Mouse (Mus musculus) heart, adult 8-10 months (tissue): ENCODE measurements around the gene Camkk2. TPM values are rescaled to one million over a fixed set of nuclear protein-coding genes. Genes with fewer than 3 reads are reported as not detected.
A peak's percentile ranks its signal among the peaks of the same experiment; 100 is the strongest.

ENCODE experiments used
- DNase-seq: peaks from one replicate; pipeline ENCODE4 v3.0.0; 2022; ENCODE audit warnings: low spot score
- total RNA-seq, 4 experiments: library from RNA; stranded (reverse); gene quantifications; 2 replicates each; pipeline ENCODE4 v1.2.4; 2022

Gene Camkk2
- total RNA-seq, 4 experiments from 2014 or later = 8.9 to 12.5 (median 11.3) TPM

GRCm38 (mm10) chr5:122782066-122782465, 2.9 kb upstream of the Camkk2 start:
- DNase-seq = no peak

GRCm38 (mm10) chr5:122780791-122781432, 1.7 kb upstream of the Camkk2 start:
- no peak for DNase-seq

- no peak for DNase-seq
Observed at GRCm38 (mm10) chr5:122778231-122779226, 680 bp downstream of the Camkk2 start.

GRCm38 (mm10) chr5:122777322-122777721, 1.9 kb downstream of the Camkk2 start:
- no peak for DNase-seq

GRCm38 (mm10) chr5:122775646-122776286, 3.4 kb downstream of the Camkk2 start:
- DNase-seq = no peak

- DNase-seq = no peak
Observed at GRCm38 (mm10) chr5:122774743-122775611, 4.2 kb downstream of the Camkk2 start.

GRCm38 (mm10) chr5:122773756-122774155, 5.5 kb downstream of the Camkk2 start:
- DNase-seq = no peak

GRCm38 (mm10) chr5:122771428-122771827, 7.8 kb downstream of the Camkk2 start:
- no peak for DNase-seq

- DNase-seq = peak; percentile 77
Observed at GRCm38 (mm10) chr5:122770806-122771261, 8.4 kb downstream of the Camkk2 start.

GRCm38 (mm10) chr5:122770304-122770703, 8.9 kb downstream of the Camkk2 start:
- no peak for DNase-seq

GRCm38 (mm10) chr5:122769101-122769568, 10.1 kb downstream of the Camkk2 start:
- no peak for DNase-seq

- no peak for DNase-seq
Observed at GRCm38 (mm10) chr5:122767283-122767682, 11.9 kb downstream of the Camkk2 start.

- DNase-seq = no peak
Observed at GRCm38 (mm10) chr5:122764032-122764464, 15.2 kb downstream of the Camkk2 start.

- DNase-seq = no peak
Observed at GRCm38 (mm10) chr5:122763271-122764031, 15.8 kb downstream of the Camkk2 start.

GRCm38 (mm10) chr5:122756680-122757079, 22.5 kb downstream of the Camkk2 start:
- no peak for DNase-seq

GRCm38 (mm10) chr5:122756144-122756543, 23.1 kb downstream of the Camkk2 start:
- no peak for DNase-seq

- no peak for DNase-seq
Observed at GRCm38 (mm10) chr5:122755620-122756019, 23.6 kb downstream of the Camkk2 start.

- DNase-seq = no peak
Observed at GRCm38 (mm10) chr5:122754477-122754876, 24.7 kb downstream of the Camkk2 start.

GRCm38 (mm10) chr5:122747950-122748349, 31.3 kb downstream of the Camkk2 start:
- DNase-seq = no peak

- no peak for DNase-seq
Observed at GRCm38 (mm10) chr5:122743880-122744422, 35.3 kb downstream of the Camkk2 start.
